Mouse (Mus musculus): ENCODE results near the gene Ace2.

DNA sequence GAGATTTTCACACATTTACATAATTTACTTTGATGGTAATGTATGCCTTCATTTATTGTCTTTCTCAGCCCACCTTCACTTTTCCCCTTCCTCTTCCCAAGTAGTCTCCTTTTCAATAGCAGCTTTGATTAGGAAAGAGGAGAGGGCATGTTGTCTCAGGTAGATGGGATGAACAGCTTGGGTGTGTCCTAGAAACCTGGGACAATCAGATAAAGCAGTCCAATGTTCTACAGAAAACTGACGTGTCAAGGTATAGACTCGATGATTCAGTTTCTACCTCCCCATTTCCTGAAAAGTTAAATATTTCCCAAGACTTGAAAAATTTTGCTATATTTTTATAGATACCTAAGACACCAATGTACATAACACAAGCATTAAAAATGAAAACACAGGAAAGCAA, 39.7 kb downstream of the Ace2 start:
- TF ChIP-seq MAX (IDR thresholded peaks at IDR 0.05) (no peak), MYOG (IDR thresholded peaks at IDR 0.05; ENCODE audit: control insufficient read depth, extremely low read depth, insufficient read length) (no peak), CTCF (IDR thresholded peaks at IDR 0.05; ENCODE audit: control insufficient read depth, insufficient read depth, insufficient read length) (no peak)
